Mouse (Mus musculus) embryonic facial prominence, embryonic 14.5 days (tissue): ENCODE measurements around the gene Blm. TPM values are rescaled to one million over a fixed set of nuclear protein-coding genes. Genes with fewer than 3 reads are reported as not detected.

Experiments used
- ATAC-seq: fragments of 200-750 bp; cut with Nextera tagmentation; 2 replicates; pipeline ENCODE4 v1.8.0; 2017; ENCODE audit warnings: low read depth, moderate number of reproducible peaks, moderate TSS enrichment
- DNase-seq: peaks from one replicate; pipeline ENCODE4 v3.0.0-alpha.2; 2015; ENCODE audit warnings: low spot score
- H3K27ac ChIP-seq: fragments of 300-500 bp; sonication (generic); replicated peaks from 2 replicates; pipeline ENCODE4 v1.5.1; 2014; ENCODE audit warnings: low read depth, mild to moderate bottlenecking, low read length, moderate library complexity
- H3K27me3 ChIP-seq: fragments of 300-500 bp; sonication (generic); replicated peaks from 2 replicates; pipeline ENCODE4 v1.6.1; 2014; ENCODE audit warnings: low read length; ENCODE audit not compliant: control insufficient read depth, insufficient read depth
- H3K36me3 ChIP-seq: fragments of 300-500 bp; sonication (generic); 2 replicates; pipeline ENCODE4 v1.6.1; 2014; ENCODE audit warnings: low read length, mixed read lengths; ENCODE audit not compliant: control insufficient read depth, insufficient read depth
- H3K4me1 ChIP-seq: fragments of 300-500 bp; sonication (generic); 2 replicates; pipeline ENCODE4 v1.6.1; 2014; ENCODE audit warnings: antibody characterized with exemption, low read length; ENCODE audit not compliant: control insufficient read depth, insufficient read depth
- H3K4me2 ChIP-seq: fragments of 300-500 bp; sonication (generic); 2 replicates; pipeline ENCODE4 v1.6.1; 2014; ENCODE audit warnings: low read depth, mild to moderate bottlenecking, low read length, moderate library complexity, mixed read lengths
- H3K4me3 ChIP-seq: fragments of 300-500 bp; sonication (generic); 2 replicates; pipeline ENCODE4 v1.5.1; 2014; ENCODE audit warnings: low read depth, mild to moderate bottlenecking, low read length
- H3K9ac ChIP-seq: fragments of 300-500 bp; sonication (generic); 2 replicates; pipeline ENCODE4 v1.6.1; 2014; ENCODE audit warnings: low read depth, mild to moderate bottlenecking, low read length, moderate library complexity, mixed read lengths
- H3K9me3 ChIP-seq: fragments of 300-500 bp; sonication (generic); 2 replicates; pipeline ENCODE4 v1.6.1; 2016; ENCODE audit warnings: low read length; ENCODE audit not compliant: control insufficient read depth
- WGBS: fragments of 180-500 bp; shearing (Covaris S2); extraction: QIAGEN DNeasy Blood & Tissue Kit; methylation state at CpG from one replicate; pipeline ENCODE4 v1.1.7; 2014; 5-methylcytosine and 5-hydroxymethylcytosine counted together
- polyA plus RNA-seq: library from polyadenylated mRNA; unstranded; fragments of >200 nt; fragmentation: Nextera tagmentation; extraction: Ambion mirVana; gene quantifications from 2 replicates; pipeline ENCODE4 v1.2.1, GENCODE M21; 2014

The Blm gene
- polyA plus RNA-seq, 1 experiment from 2014 or later, result 13.1 TPM

GRCm38 (mm10) chr7:80436571-80436970 lies 98.3 kb downstream of the Blm start:
- WGBS, result 86% methylated on average over 7 of the region's 7 CpGs
- ATAC-seq, result no peak
- no peak for DNase-seq
- Histone ChIP-seq H3K9me3 (no peaks in the 10 kb centered on the region), H3K36me3 (no peaks in the 10 kb centered on the region), H3K4me1 (peaks cover 10% of the 10 kb centered on the region; the same call in 1 of the 2 replicates), H3K4me3 (no peak overlapping the region), H3K27me3 (no peaks in the 10 kb centered on the region), H3K9ac (no peak overlapping the region), H3K27ac (no peak overlapping the region), H3K4me2 (no peak overlapping the region)

- ATAC-seq, result no peak
- Histone ChIP-seq H3K27me3 (no peaks in the 10 kb centered on the region), H3K9ac (no peak overlapping the region), H3K4me2 (no peak overlapping the region), H3K36me3 (no peaks in the 10 kb centered on the region), H3K9me3 (no peaks in the 10 kb centered on the region), H3K4me3 (no peak overlapping the region), H3K4me1 (peaks cover 9% of the 10 kb centered on the region; the same call in 1 of the 2 replicates), H3K27ac (no peak overlapping the region)
- no peak for DNase-seq
- 77% methylated on average over 3 of the region's 3 CpGs for WGBS
These were observed 99.3 kb downstream of the Blm start for GRCm38 (mm10) chr7:80435594-80435993.

GRCm38 (mm10) chr7:80429661-80430060 lies 105.3 kb downstream of the Blm start:
- no peak overlapping the region for H3K4me3 ChIP-seq
- DNase-seq (no peak), ATAC-seq (no peak)
- WGBS, result 93% methylated on average over 12 of the region's 12 CpGs
- no peak overlapping the region for H3K9ac ChIP-seq
- no peak overlapping the region for H3K27ac ChIP-seq
- H3K9me3 ChIP-seq, result no peaks in the 10 kb centered on the region
- no peaks in the 10 kb centered on the region for H3K27me3 ChIP-seq
- H3K4me2 ChIP-seq, result no peak overlapping the region
- H3K4me1 ChIP-seq, result no peaks in the 10 kb centered on the region
- no peaks in the 10 kb centered on the region for H3K36me3 ChIP-seq

GRCm38 (mm10) chr7:80427730-80428129 lies 107.2 kb downstream of the Blm start:
- Histone ChIP-seq H3K9me3 (no peaks in the 10 kb centered on the region), H3K4me2 (no peak overlapping the region), H3K4me1 (0 out of 2 replicates have a peak, but pooled peaks cover 4% of the 10 kb centered on the region), H3K9ac (no peak overlapping the region), H3K27me3 (no peaks in the 10 kb centered on the region), H3K4me3 (no peak overlapping the region), H3K27ac (no peak overlapping the region), H3K36me3 (no peaks in the 10 kb centered on the region)
- 76% methylated on average over 5 of the region's 5 CpGs for WGBS
- ATAC-seq, result no peak
- DNase-seq, result no peak

GRCm38 (mm10) chr7:80426363-80426762 lies 108.6 kb downstream of the Blm start:
- Histone ChIP-seq H3K9ac (no peak overlapping the region), H3K4me3 (no peak overlapping the region), H3K27me3 (no peaks in the 10 kb centered on the region), H3K27ac (no peak overlapping the region), H3K36me3 (no peaks in the 10 kb centered on the region), H3K9me3 (no peaks in the 10 kb centered on the region), H3K4me2 (no peak overlapping the region), H3K4me1 (0 out of 2 replicates have a peak, but pooled peaks cover 4% of the 10 kb centered on the region)
- ATAC-seq (no peak), DNase-seq (no peak)
- whole genome bisulfite sequencing, result 75% methylated on average over 7 of the region's 7 CpGs

GRCm38 (mm10) chr7:80424722-80425121 lies 110.2 kb downstream of the Blm start:
- H3K27me3 ChIP-seq, result no peaks in the 10 kb centered on the region
- 77% methylated on average over 6 of the region's 6 CpGs for WGBS
- H3K4me3 ChIP-seq, result no peak overlapping the region
- H3K4me2 ChIP-seq, result no peak overlapping the region
- H3K4me1 ChIP-seq, result 0 out of 2 replicates have a peak, but pooled peaks cover 4% of the 10 kb centered on the region
- H3K9me3 ChIP-seq, result no peaks in the 10 kb centered on the region
- no peak for DNase-seq
- H3K27ac ChIP-seq, result no peak overlapping the region
- H3K36me3 ChIP-seq, result no peaks in the 10 kb centered on the region
- ATAC-seq, result no peak
- no peak overlapping the region for H3K9ac ChIP-seq

- Histone ChIP-seq H3K4me2 (peak overlapping the region; percentile 35), H3K27ac (no peak overlapping the region)
These were observed 112.0 kb downstream of the Blm start for GRCm38 (mm10) chr7:80422759-80423480.

GRCm38 (mm10) chr7:80421576-80421975 lies 113.3 kb downstream of the Blm start:
- Histone ChIP-seq H3K4me1 (0 out of 2 replicates have a peak, but pooled peaks cover 4% of the 10 kb centered on the region), H3K36me3 (no peaks in the 10 kb centered on the region), H3K9me3 (no peaks in the 10 kb centered on the region), H3K4me3 (no peak overlapping the region), H3K27ac (no peak overlapping the region; the same call in 1 of the 2 replicates), H3K4me2 (no peak overlapping the region), H3K9ac (no peak overlapping the region), H3K27me3 (no peaks in the 10 kb centered on the region)
- 79% methylated on average over 6 of the region's 6 CpGs for WGBS
- ATAC-seq (no peak), DNase-seq (no peak)

More at GRCm38 (mm10) chr7:80422759-80423480, 112.0 kb downstream of the Blm start:
- Histone ChIP-seq H3K4me3 (0 out of 2 replicates have a peak overlapping the region, but pooled peaks have one; percentile 4), H3K4me1 (0 out of 2 replicates have a peak, but pooled peaks cover 4% of the 10 kb centered on the region), H3K27me3 (no peaks in the 10 kb centered on the region), H3K9ac (no peak overlapping the region; the same call in 1 of the 2 replicates), H3K9me3 (no peaks in the 10 kb centered on the region), H3K36me3 (no peaks in the 10 kb centered on the region)
- DNase-seq (peak; percentile 59), ATAC-seq (peak; percentile 47; the same call in 1 of the 2 replicates)
- 25% methylated on average over 20 of the region's 20 CpGs for WGBS

- Histone ChIP-seq H3K36me3 (no peaks in the 10 kb centered on the region), H3K4me1 (0 out of 2 replicates have a peak, but pooled peaks cover 4% of the 10 kb centered on the region), H3K9me3 (no peaks in the 10 kb centered on the region), H3K4me2 (no peak overlapping the region), H3K27me3 (no peaks in the 10 kb centered on the region), H3K4me3 (no peak overlapping the region), H3K27ac (no peak overlapping the region), H3K9ac (no peak overlapping the region)
- 87% methylated on average over 4 of the region's 4 CpGs for WGBS
- DNase-seq (no peak), ATAC-seq (no peak)
These were observed 114.3 kb downstream of the Blm start for GRCm38 (mm10) chr7:80420586-80420985.
